Mouse (Mus musculus): Measurements from ENCODE around the gene Mfap1b. TPM values are rescaled to one million over a fixed set of nuclear protein-coding genes. Genes with fewer than 3 reads are reported as not detected.

Mfap1b gene
- total and polyA plus RNA-seq, 3 experiments, result 15.6 to 29.7 (median 24.3) TPM

DNA sequence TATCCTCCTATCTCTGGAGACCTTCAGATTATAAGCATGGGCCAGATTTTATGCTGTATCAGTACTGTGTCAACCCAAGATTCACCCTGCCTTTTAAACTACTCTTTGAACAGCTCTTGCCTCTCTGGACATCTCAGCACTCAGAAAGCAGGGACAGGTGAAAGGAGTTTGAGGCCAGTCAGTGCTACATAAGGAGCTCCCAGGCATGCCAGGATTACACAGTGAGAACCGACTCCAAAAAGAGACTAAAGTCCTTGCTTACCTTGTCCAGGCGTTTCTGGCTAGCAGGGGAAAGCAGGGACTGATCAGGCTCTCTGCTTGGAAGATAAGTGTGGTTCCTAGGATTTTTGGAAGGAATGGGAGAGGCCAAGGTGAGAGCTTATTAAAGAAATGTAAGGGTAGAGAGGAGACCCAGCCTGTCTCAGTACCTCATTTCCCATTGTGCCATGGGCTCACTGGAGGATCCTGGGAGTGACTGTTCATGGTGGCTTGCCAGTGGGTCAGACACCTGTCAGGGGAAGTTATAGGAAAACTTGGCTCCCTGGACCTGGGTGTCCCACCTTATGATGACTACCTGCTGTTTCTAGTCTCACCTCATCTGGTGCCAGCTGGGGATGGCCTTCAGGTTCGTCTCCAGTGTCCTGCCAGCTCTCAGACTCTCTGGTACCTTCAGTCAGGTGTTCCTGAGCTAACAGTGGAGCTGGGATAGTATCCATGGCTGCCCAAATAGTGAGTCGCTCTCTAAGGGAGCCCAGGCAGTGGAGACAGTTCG lies 32.8 kb downstream of the Mfap1b start:
- in situ Hi-C loops (cut with MboI; ENCODE audit: low pct_ligation_motif_present, low pct_unique_long_range_greater_than_20kb, low sequenced_read_pairs) (no loop called here), dilution Hi-C loops (cut with MboI; ENCODE audit: extremely low pct_ligation_motif_present, extremely low pct_unique_long_range_greater_than_20kb, low sequenced_read_pairs) (no loop called here)
- no peak overlapping the region for H3K4me3 ChIP-seq (replicated peaks in 1 of 3; ENCODE audit: low read depth in 2 of 3, low read length in 2 of 3, poor library complexity in 1 of 3)
- H3K9ac ChIP-seq (ENCODE audit: insufficient read depth, low read depth), result no peak overlapping the region
- H3K36me3 ChIP-seq (replicated peaks in 1 of 2; ENCODE audit: control insufficient read depth in 1 of 2, insufficient read depth in 1 of 2, low read length in 1 of 2), result peaks cover 21 to 32% of the 10 kb centered on the region in 2 experiments
- no peaks in the 10 kb centered on the region for H3K9me3 ChIP-seq (replicated peaks; ENCODE audit: low read length)
- H3K4me1 ChIP-seq (ENCODE audit: control insufficient read depth in 1 of 2, insufficient read depth in 2 of 2), result peaks cover 6 to 30% of the 10 kb centered on the region in 2 experiments
- no peaks in the 10 kb centered on the region for H3K79me2 ChIP-seq (replicated peaks; ENCODE audit: control insufficient read depth, extremely low read depth, insufficient read depth, poor library complexity, severe bottlenecking)
- peaks cover 21% of the 10 kb centered on the region for H3K27me3 ChIP-seq (replicated peaks)
- TF ChIP-seq ZNF384 (IDR thresholded peaks at IDR 0.05; ENCODE audit: low read depth, low read length), result no peak
- no peak for TF ChIP-seq POLR2A (IDR thresholded peaks at IDR 0.05; ENCODE audit: low read depth, low read length)
- TF ChIP-seq MYC (IDR thresholded peaks at IDR 0.05; ENCODE audit: low read depth, low read length), result no peak
- TF ChIP-seq CTCF (conservative IDR thresholded peaks at IDR 0.05 in 1 of 2, IDR thresholded peaks at IDR 0.05 in 1 of 2; ENCODE audit: low read depth in 2 of 2, low read length in 2 of 2), result no peak
- DNase-seq (ENCODE audit: extremely low read depth), result no peak
- no peak overlapping the region for H3K27ac ChIP-seq (ENCODE audit: insufficient read depth, low read depth)
- no peak overlapping the region for H3K4me2 ChIP-seq (ENCODE audit: insufficient read depth, low read depth, poor library complexity, severe bottlenecking)

DNA sequence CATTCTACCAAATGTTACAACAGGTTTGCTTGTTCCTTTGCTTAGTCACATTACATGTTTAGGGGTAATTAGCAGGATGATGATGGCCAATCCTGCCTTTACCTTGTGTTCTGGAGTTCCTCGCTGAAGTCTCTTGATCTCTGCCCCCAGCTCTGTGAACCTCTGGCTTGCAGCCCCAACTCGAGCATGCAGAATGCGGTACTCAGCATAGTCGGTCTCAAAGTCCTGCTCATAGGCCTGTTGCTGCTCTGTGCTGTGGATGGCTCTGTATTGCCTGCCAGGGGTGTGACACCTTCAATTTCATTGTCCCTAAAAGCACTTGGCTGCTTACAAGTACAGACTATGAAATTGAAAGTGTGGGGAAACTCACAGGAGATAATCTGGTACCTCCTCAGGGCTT lies 34.1 kb downstream of the Mfap1b start:
- no peaks in the 10 kb centered on the region for H3K9me3 ChIP-seq (replicated peaks; ENCODE audit: low read length)
- peaks cover 6 to 24% of the 10 kb centered on the region in 2 experiments for H3K4me1 ChIP-seq (ENCODE audit: control insufficient read depth in 1 of 2, insufficient read depth in 2 of 2)
- no peak overlapping the region for H3K27ac ChIP-seq (ENCODE audit: insufficient read depth, low read depth)
- dilution Hi-C loops (cut with MboI; ENCODE audit: extremely low pct_ligation_motif_present, extremely low pct_unique_long_range_greater_than_20kb, low sequenced_read_pairs), result no loop called here
- no peak overlapping the region for H3K4me3 ChIP-seq (replicated peaks in 1 of 3; ENCODE audit: low read depth in 2 of 3, low read length in 2 of 3, poor library complexity in 1 of 3)
- H3K9ac ChIP-seq (ENCODE audit: insufficient read depth, low read depth), result no peak overlapping the region
- in situ Hi-C loops (cut with MboI; ENCODE audit: low pct_ligation_motif_present, low pct_unique_long_range_greater_than_20kb, low sequenced_read_pairs), result no loop called here
- no peak for TF ChIP-seq POLR2AphosphoS2 (IDR thresholded peaks at IDR 0.05; ENCODE audit: low read depth, low read length)
- 0 out of 2 replicates have a peak, but pooled peaks have one; percentile 9 for TF ChIP-seq POLR2A (IDR thresholded peaks at IDR 0.05; ENCODE audit: low read depth, low read length)
- H3K79me2 ChIP-seq (replicated peaks; ENCODE audit: control insufficient read depth, extremely low read depth, insufficient read depth, poor library complexity, severe bottlenecking), result no peaks in the 10 kb centered on the region
- peaks cover 30 to 43% of the 10 kb centered on the region in 2 experiments for H3K36me3 ChIP-seq (replicated peaks in 1 of 2; ENCODE audit: control insufficient read depth in 1 of 2, insufficient read depth in 1 of 2, low read length in 1 of 2)
- peaks cover 9% of the 10 kb centered on the region for H3K27me3 ChIP-seq (replicated peaks)
- no peak overlapping the region for H3K4me2 ChIP-seq (ENCODE audit: insufficient read depth, low read depth, poor library complexity, severe bottlenecking)
- no peak for DNase-seq (ENCODE audit: extremely low read depth)

DNA sequence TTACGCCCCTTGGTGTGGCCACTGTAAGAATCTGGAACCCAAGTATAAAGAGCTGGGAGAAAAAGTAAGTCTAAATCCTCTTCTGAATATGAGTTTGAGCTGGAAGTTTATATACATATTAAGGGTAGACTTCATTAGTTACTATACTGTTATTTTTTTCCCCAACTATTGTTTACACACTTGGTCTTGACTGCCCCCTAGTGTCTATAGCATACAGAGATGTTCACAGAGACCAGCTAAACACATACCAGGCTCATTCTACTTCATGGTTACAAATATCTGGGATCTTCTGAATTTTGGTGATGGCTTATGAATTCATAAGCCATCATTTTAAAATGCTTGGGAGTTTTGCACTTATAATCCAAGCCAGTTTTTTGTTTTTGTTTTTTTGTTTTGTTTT lies 39.0 kb downstream of the Mfap1b start:
- Histone ChIP-seq H3K36me3 (replicated peaks in 1 of 2; ENCODE audit: control insufficient read depth in 1 of 2, insufficient read depth in 1 of 2, low read length in 1 of 2) (peaks cover 68 to 91% of the 10 kb centered on the region in 2 experiments), H3K27me3 (replicated peaks) (no peaks in the 10 kb centered on the region), H3K4me2 (ENCODE audit: insufficient read depth, low read depth, poor library complexity, severe bottlenecking) (no peak overlapping the region), H3K4me1 (ENCODE audit: control insufficient read depth in 1 of 2, insufficient read depth in 2 of 2) (no peaks in the 10 kb centered on the region), H3K27ac (ENCODE audit: insufficient read depth, low read depth) (no peak overlapping the region), H3K9me3 (replicated peaks; ENCODE audit: low read length) (no peaks in the 10 kb centered on the region), H3K4me3 (replicated peaks in 1 of 3; ENCODE audit: low read depth in 2 of 3, low read length in 2 of 3, poor library complexity in 1 of 3) (no peak overlapping the region), H3K9ac (ENCODE audit: insufficient read depth, low read depth) (no peak overlapping the region), H3K79me2 (replicated peaks; ENCODE audit: control insufficient read depth, extremely low read depth, insufficient read depth, poor library complexity, severe bottlenecking) (no peaks in the 10 kb centered on the region)
- in situ Hi-C loops (cut with MboI; ENCODE audit: low pct_ligation_motif_present, low pct_unique_long_range_greater_than_20kb, low sequenced_read_pairs), result no loop called here
- dilution Hi-C loops (cut with MboI; ENCODE audit: extremely low pct_ligation_motif_present, extremely low pct_unique_long_range_greater_than_20kb, low sequenced_read_pairs), result no loop called here
- peak; percentile 48 for DNase-seq (ENCODE audit: extremely low read depth)
- TF ChIP-seq CHD2 (IDR thresholded peaks at IDR 0.05; ENCODE audit: low read length) (no peak), IRF4 (IDR thresholded peaks at IDR 0.05; ENCODE audit: low read depth, low read length) (no peak), EP300 (IDR thresholded peaks at IDR 0.05; ENCODE audit: low read length) (no peak), POLR2AphosphoS2 (IDR thresholded peaks at IDR 0.05; ENCODE audit: low read depth, low read length) (no peak), USF2 (conservative IDR thresholded peaks at IDR 0.05; ENCODE audit: low read depth, low read length) (no peak), POLR2A (IDR thresholded peaks at IDR 0.05; ENCODE audit: low read depth, low read length) (0 out of 2 replicates have a peak, but pooled peaks have one; percentile 20), E2F4 (IDR thresholded peaks at IDR 0.05; ENCODE audit: insufficient replicate concordance, low read depth, low read length) (no peak), MXI1 (IDR thresholded peaks at IDR 0.05; ENCODE audit: low read depth, low read length) (no peak), UBTF (IDR thresholded peaks at IDR 0.05; ENCODE audit: low read depth, low read length) (no peak), SMC3 (IDR thresholded peaks at IDR 0.05; ENCODE audit: low read depth, low read length) (peak; percentile 14; the same call in 1 of the 2 replicates), BHLHE40 (IDR thresholded peaks at IDR 0.05; ENCODE audit: low read depth, low read length) (no peak), KAT2A (IDR thresholded peaks at IDR 0.05; ENCODE audit: insufficient replicate concordance, low read length) (no peak), RAD21 (IDR thresholded peaks at IDR 0.05; ENCODE audit: low read depth, low read length) (peak; percentile 45), CHD1 (IDR thresholded peaks at IDR 0.05; ENCODE audit: low read depth, low read length) (no peak), USF1 (IDR thresholded peaks at IDR 0.05; ENCODE audit: low read depth, low read length) (no peak), ETS1 (conservative IDR thresholded peaks at IDR 0.05; ENCODE audit: low read depth, low read length) (no peak), CTCF (conservative IDR thresholded peaks at IDR 0.05 in 1 of 2, IDR thresholded peaks at IDR 0.05 in 1 of 2; ENCODE audit: low read depth in 2 of 2, low read length in 2 of 2) (peak; percentile 38 to 67; a peak in 3 of 4 replicates), RCOR1 (conservative IDR thresholded peaks at IDR 0.05; ENCODE audit: low read depth, low read length) (no peak), MAFK (IDR thresholded peaks at IDR 0.05; ENCODE audit: insufficient replicate concordance, low read length) (no peak), GABPA (IDR thresholded peaks at IDR 0.05; ENCODE audit: insufficient replicate concordance, low read depth, low read length) (no peak), ZNF384 (IDR thresholded peaks at IDR 0.05; ENCODE audit: low read depth, low read length) (no peak), MEF2A (IDR thresholded peaks at IDR 0.05; ENCODE audit: borderline replicate concordance, low read depth, low read length) (no peak), ELF1 (IDR thresholded peaks at IDR 0.05; ENCODE audit: low read depth, low read length) (no peak)
